Mouse (Mus musculus) frontal cortex, adult 2 months (tissue): ENCODE measurements around the gene Trio. TPM values are rescaled to one million over a fixed set of nuclear protein-coding genes. Genes with fewer than 3 reads are reported as not detected.
A peak's percentile ranks its signal among the peaks of the same experiment; 100 is the strongest.

Source experiments
- DNase-seq, 2 experiments: peaks; one replicate each; pipeline ENCODE4 v3.0.0; 2022; ENCODE audit warnings: low spot score in 1 of 2; ENCODE audit errors: extremely low spot score in 1 of 2
- polyA plus RNA-seq: library from polyadenylated mRNA; depleted of rRNA; stranded (reverse); fragments of >200 nt; gene quantifications from 2 replicates; pipeline ENCODE4 v1.2.3, GENCODE M21; 2012

The Trio gene
- polyA plus RNA-seq, 1 experiment: 202 TPM

DNA sequence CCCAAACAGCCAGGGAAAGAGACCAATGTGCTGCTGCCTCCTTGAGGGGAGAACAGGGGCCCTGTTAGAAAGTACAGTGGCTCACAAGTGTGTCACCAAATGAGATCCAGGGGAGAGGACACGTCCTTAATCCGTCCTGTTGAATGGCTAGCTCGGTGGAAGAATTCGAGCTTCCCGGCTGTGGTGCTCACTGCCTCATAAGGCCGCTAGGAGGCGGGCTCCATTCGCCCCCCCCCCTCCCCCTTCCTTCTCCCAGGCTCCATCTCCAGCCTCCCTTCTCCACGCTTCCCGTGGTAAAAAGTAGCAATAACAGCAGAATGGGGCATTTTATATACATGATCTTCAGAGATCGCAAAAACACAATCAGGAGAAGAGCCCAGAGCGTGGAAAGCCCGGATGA is 137.5 kb downstream of the Trio start:
- no peak for DNase-seq

DNA sequence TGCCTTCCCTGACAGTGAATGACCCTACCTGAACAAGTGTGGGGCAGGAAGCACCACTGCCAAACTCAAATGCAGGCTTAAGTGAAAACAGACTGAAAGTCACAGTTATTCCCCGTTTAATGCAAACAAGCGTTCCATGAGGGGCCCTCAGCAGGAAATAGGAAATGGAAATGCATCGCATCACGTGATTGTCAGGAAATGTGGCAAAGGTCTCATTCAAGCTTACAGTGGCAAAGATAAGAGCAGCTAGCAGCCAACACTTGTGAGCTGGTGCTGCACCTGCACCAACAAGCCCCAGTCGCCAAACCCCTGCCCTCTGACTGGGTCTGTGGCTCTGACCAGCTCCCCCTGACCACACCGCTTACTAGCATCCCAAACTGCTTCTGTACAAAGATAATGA is 138.7 kb downstream of the Trio start:
- no peak for DNase-seq

DNA sequence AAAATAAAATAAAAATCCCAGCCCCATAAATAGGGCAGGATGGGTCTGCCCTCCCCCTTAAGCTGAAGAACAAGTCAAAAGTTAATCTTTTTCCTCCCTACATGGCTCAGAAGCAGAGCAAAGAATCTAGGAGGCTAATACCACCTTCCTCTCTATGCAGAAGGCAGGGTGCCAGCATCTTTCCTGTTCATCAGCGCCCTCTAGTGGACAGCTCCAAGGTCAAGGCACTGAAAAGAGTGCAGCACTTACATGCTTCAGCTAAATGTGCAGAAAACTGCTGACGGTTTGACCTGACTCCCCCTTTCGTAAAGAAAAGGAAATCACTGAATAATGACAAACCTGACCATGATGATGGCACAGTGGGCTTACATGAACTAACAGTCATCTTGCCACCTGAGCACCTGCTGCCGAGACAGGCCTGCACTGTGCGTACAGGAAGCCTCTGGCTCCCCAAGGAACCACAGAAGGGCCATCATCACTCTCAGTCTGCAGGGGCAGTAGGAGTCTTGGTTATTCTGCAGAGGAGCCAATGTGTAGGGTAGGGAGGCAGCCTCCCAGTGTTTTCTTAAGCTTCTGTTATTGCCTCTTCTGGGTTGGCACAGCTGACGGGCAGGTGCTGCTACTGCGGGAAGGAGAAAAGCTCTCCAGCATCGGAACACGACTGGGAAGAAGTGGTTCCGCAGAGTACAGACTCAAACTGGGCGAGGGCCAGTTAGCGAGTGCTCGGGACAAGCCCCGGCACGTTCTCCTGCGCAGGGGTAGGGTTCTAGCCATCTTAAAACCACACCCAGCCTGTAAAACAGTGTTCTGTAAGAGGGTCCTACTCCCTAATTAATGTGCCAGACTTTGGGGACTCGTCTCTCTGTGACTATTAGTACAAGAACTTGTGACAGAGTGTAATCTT is 141.0 kb downstream of the Trio start:
- DNase-seq: peak; percentile 63 to 93

- peak in 1 of 2 experiments; percentile 72 for DNase-seq
These were observed 141.8 kb downstream of the Trio start for GRCm38 (mm10) chr15:27883881-27884280.

GRCm38 (mm10) chr15:27882898-27883297 is 142.8 kb downstream of the Trio start:
- peak in 1 of 2 experiments; percentile 31 for DNase-seq

GRCm38 (mm10) chr15:27877831-27878230 is 147.8 kb downstream of the Trio start:
- no peak for DNase-seq

GRCm38 (mm10) chr15:27876327-27876726 is 149.3 kb downstream of the Trio start:
- DNase-seq: no peak

- DNase-seq: no peak
These were observed 149.9 kb downstream of the Trio start for GRCm38 (mm10) chr15:27875753-27876152.

DNA sequence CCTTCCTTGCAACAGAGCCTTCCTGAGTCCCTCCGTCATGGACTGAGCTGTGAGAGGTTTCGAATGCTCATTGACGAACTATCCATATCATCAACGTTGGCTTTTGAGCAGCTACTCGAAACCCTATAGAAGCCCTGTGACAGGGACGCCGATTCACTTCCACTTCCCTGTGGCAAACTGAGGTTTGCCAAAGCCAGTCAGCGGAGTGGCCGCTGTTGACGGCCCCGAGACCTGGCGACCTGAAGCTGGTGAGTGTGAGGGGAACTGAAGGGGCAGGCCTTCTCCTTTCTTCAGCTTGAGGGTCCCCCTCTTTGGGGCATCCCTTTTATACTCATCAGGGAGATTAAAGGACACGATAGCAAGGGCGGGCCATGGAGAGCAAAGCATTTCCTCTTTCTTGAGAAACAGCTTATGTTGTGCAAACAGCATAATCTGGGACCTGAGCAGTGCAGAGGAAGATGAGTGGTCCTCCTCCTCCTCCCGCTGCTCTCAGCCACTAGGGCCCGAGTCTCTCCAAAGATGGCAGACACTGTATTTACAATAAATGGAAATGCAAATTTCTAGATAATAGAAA is 151.8 kb downstream of the Trio start:
- no peak for DNase-seq

DNA sequence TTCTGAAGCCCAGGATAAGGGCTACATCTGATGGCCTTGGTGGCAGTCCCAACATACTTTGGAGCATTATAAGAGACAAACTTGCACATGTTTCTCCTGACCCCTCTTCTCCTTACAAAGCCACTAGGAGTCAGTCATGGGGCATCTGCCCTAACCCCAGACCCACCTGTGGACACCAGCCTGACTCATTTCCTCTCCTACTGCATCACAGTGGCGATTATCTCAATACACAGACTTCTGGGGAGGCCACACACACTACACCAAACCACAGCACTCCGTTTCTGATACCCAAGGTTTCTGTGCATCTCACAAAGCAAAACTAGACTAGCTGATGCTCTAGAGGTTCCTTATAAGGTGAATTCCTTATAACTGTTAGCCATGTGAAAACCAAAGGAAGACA is 153.4 kb downstream of the Trio start:
- no peak for DNase-seq

DNA sequence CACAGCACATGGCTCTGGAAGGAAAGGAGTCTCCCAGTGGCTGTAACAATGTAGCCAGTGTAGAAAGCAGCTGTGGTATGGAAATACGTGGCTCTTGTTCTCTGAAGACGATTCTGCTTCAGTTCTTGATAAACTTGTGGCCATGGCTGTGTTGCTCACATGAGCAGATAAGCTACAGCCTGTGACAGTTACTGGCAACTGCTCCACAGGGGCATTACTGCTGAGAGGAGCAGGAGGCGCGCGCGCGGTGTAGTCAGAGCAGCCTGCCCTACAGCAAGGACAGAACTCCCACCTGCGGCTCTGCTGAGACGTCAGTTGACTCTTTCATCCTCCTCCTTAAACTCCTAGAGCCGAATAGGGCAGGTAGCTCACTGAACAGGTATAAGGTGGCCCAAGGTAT is 153.9 kb downstream of the Trio start:
- DNase-seq: no peak

DNA sequence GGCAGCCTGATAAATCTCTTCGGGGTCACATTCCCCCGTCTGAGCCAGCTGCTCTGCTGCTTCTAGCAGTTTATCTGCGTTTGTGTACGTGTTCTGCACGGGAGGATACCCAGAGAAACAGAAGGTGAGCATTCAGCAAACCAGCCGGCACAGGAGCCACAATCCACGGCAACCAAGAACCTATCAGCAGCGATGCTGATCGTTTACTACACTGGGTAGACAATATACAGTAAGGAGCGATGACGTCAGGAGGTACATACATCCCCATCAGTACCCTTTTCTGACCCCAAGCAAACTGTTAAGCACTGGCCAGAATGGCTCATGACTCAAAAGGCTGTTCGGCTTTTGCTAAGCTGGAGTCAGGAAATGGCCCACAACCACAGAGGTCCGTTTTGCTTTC is 154.4 kb downstream of the Trio start:
- no peak for DNase-seq

DNA sequence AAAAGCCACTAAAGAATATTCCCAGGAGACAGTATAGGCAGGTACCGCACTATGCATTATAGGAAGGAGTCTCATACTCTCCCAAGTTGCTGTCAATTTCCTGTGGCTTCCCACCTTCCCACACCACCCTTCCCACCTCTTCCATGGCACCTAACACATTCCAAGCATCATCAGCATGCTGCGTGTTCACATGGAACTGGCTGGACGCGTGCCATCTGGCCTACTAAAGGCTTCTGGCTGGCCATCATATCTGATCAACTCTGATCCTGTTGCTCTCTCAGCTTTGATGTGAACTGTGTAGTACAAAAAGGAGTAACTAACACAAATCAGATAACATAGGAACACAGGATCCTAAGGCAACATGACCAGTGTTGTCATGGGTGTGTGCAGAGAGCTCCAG is 156.6 kb downstream of the Trio start:
- DNase-seq: peak in 1 of 2 experiments; percentile 48

DNA sequence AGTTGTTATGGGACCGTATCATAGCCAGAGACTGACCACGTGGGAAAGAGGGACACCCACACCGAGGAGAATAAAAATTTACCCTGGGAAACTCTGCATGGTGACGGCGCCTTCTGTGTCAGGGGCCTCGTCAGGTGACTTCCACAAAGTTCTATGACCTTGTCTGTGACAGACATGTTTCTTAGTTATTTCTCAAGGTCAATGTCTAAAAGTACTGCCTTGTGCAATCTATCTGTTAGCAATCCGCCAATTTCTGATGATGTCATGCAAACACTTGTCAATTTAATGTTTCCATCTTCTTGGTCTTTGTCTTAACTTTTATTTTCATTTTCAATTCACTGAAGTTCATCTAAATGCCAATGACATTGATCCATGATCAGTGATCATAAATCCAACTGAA is 157.8 kb downstream of the Trio start:
- DNase-seq: no peak

DNA sequence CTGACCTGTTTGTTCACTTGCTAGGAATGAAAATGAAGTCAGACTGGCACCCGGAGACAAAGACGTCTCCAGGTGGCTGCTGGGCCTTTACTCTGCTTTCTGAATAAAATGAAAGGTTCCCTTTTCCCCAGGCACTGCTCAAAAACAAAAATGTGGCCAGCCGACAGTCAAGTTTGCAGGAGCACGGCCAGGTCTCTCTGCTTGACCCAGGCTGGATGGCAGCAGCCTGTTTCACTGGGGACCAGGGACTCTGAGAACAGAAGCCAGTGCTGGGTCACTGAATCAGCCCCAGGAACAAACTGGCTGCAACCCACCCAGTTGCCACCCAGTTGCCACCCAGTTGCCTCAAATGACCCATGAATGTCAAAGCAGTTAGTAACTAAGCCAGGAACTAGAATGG is 159.2 kb downstream of the Trio start:
- no peak for DNase-seq

DNA sequence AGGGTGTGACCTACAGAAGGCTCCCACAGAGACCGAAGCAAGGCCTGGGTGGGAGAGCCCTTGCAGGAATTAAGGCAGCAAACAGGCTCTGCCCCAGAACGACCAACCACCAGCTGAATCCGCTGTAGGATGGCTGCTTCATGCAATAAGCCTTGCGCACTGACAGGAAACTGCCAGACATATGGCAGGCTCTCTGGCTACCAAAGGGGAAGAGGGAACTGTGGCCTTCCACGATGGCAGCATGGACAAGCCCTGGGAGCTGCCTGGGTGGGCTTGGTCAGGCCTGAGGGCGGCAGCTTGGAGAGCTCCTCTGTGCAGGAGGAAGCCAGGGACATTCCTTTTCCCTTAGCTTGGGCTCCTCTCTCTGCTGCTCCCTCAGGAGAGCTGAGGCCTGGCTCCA is 159.6 kb downstream of the Trio start:
- no peak for DNase-seq

DNA sequence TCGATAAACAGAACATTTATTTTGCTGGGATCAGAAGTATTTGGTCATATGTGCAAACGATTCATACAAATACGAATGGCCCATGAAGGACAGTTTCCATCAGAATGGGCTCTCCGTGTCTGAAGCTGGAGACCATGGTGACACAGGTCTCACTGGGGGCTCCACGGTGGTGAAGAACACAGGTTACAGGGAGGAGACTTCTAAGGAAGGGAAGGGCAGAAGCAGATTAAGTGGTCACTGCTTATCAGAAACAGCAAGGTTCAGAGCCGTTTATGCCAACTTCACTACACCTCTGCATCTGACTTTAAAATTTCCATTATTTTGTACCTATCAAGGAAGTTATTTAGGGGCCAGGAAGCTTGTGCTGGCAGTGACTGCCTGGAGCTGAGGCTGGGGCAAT is 161.3 kb downstream of the Trio start:
- DNase-seq: no peak

- DNase-seq: no peak
These were observed 162.7 kb downstream of the Trio start for GRCm38 (mm10) chr15:27862949-27863348.

- DNase-seq: no peak
These were observed 165.2 kb downstream of the Trio start for GRCm38 (mm10) chr15:27860439-27860838.

DNA sequence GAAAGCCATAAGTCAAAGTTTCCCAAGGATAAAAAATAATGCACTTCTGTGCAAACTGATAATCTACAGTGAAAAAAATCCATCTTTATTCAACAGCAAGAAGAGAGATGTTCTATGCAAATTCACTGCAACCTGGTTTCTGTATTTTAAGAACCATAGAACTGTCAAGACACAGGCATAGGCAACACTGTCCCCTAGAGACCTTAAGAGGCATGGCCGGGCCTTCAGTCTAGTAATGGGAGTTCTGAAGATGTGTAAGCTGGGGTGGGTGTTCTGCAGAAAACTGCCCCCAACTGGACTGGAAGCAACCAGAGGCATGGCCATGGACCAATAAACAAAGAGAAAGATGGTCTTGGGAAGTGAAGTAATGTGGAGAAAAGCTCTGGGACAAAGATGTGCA is 166.1 kb downstream of the Trio start:
- DNase-seq: peak in 1 of 2 experiments; percentile 54

- DNase-seq: no peak
These were observed 166.5 kb downstream of the Trio start for GRCm38 (mm10) chr15:27859115-27859514.

DNA sequence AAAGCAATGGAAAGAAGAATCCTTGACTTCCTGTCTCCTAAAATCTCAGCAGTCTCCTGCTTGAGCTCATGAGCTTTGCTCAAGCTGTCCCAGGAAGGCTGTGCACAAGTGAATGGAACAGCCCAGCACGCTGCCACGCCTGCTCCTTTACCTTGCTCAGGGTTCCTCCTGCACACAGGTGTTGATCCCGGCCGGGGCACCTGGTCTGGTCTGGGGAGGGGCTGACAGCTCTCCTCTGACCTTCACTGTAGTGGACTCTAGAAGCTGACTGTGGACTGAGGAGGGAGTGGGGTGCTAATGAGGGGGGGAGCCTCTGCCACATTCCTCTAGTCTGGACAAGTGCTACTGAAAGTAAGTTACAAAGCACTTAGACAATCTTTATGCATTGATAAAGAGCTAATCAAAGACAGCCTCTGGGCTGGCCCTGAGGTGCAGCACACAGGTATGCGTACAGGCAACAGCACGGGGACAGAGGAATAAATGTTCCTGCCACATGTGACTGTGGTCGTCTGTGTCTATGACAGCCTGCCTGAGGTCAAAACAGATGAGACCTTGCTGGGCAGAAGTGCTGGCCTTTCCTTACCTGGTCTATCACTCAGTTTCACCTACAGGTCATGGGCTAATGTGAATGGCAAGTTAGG is 167.3 kb downstream of the Trio start:
- no peak for DNase-seq
